Mouse (Mus musculus): Measurements from ENCODE around the gene Slc41a2. TPM values are rescaled to one million over a fixed set of nuclear protein-coding genes. Genes with fewer than 3 reads are reported as not detected.
A peak's percentile ranks its signal among the peaks of the same experiment; 100 is the strongest.
"Not testable (repeated sequence)": the region's sequence is repeated elsewhere in the genome, so short reads cannot be mapped to it uniquely, and the experiment has no call there.

Slc41a2 gene
- 0.36 and 0.70 TPM in 2 replicates for polyA plus RNA-seq (2016; fragmentation: Nextera tagmentation; extraction: Ambion mirVana)

DNA sequence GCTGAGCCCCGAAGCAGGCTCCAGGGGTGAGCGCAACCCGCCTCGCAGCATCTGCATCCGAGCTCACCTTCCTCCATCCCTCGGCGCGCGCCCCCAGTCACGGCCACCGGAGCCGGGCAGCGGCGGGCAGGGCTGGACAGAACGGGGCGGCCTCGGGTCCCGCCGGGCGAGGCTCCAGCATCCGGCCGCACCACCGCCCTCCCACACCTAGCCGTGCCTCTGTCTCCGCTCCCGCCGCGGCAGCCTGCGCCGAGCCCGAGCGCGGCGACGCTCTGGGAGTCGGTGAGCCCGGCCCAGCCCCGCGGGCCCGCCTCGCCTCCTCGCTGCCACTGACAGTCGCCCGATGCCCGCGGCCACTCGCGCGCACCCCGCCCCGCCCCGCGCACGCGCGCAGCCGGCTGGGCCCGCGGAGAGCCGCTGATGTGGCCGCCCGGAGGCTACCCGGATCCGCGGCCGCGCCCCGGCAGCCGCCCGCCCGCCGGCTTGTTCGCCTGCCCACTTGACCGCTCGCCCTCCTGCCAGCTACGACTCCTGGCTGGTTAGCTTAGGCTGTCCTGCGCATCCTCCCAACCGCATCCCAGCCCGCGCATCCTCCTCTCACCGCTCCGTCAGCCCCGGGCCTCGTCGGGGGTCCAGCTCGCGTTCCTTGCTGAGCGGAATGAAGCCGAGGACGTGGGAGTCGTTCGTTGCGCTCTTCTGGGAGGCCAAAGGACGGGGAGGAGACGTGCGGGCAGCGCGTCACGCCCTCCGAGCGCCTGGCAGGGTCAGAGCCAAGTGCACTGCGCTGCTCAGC is at the start of gene Slc41a2:
TSS of gene Slc41a2 (minus strand) at position 724 of the 793 bp plus-strand sequence.
- DNase-seq (ENCODE audit: low spot score): peak; percentile 74
- under 1% methylated on average over 101 of the region's 102 CpGs for WGBS
- Histone ChIP-seq H3K9me3 (replicated peaks) (no peaks in the 10 kb centered on the region), H3K4me1 (peaks cover 10% of the 10 kb centered on the region), H3K27me3 (ENCODE audit: low read depth, poor library complexity, severe bottlenecking) (peaks cover 71% of the 10 kb centered on the region), H3K27ac (replicated peaks) (peak within 1 kb of the TSS; percentile 75), H3K4me3 (peak within 1 kb of the TSS; percentile 70), H3K36me3 (no peaks in the 10 kb centered on the region)

DNA sequence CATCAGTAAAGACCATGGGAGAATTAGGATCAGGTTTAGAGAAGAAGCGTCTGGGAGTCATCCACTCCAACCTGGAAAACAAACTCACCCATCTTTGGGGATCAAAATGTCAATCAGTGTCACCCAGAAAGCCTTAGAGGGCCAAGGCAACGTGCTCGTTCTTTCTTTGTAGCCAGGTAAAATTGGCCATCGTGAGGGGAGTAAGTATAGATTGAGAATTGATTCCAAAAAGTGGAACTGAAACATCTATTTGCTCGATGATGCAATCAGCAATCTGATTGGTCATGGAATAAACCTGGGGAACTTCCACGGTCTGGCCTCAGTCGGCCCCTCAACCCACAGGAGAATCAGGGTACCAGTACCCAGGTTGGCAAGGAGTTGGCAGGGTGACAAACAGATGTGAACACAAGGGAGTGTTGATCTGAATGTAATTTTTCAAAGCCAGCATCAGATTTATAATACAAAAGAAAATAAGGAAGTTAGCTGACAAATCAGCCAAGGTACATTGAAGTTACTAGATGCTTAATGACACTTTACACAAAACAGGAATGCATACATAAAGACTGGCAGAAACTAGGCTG is 47.7 kb upstream of the Slc41a2 start:
- H3K4me1 ChIP-seq: no peaks in the 10 kb centered on the region
- WGBS: 95% methylated on average over 7 of the region's 7 CpGs
- no peaks in the 10 kb centered on the region for H3K27me3 ChIP-seq (ENCODE audit: low read depth, poor library complexity, severe bottlenecking)
- no peaks in the 10 kb centered on the region; the same call in 1 of the 2 replicates for H3K9me3 ChIP-seq (replicated peaks)
- H3K4me3 ChIP-seq: no peak overlapping the region
- H3K27ac ChIP-seq (replicated peaks): no peak overlapping the region
- peaks cover 37% of the 10 kb centered on the region for H3K36me3 ChIP-seq
- no peak for DNase-seq (ENCODE audit: low spot score)

DNA sequence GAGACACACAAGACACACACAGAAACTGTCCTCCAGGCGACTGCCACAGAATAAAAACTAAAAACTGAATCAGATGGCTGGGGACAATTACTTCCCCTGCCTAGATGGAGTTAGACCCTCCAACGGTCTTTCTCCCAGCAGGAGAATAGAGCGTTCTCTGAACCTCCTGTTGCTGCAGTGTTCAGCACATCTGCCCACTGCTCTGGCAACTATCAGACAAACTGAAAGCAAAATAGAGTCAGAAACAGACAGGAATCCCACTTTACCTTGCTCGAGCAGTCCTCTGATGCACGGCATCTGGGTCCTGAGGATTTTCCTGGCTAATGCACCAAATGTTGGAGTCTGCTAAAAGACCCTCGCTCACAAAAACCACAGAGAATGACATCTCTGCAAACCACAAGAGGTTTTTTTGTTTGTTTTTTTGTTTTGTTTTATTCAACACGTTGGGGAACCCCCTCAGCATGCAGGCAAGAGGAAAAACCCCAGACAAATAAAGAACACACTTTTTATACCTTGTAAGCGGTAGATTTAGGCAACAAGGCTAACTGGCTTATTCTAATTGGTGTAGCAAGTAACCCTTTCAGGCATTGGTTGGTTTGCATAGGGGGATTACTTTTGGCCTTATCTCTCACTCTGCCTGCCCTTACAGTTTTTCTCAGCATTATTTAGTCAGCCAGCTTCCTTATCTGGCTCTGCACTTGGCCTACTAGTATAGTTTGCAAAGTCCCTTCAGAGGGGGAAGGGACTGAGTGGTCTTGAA is 47.0 kb upstream of the Slc41a2 start:
- no peak overlapping the region for H3K27ac ChIP-seq (replicated peaks)
- no peaks in the 10 kb centered on the region for H3K27me3 ChIP-seq (ENCODE audit: low read depth, poor library complexity, severe bottlenecking)
- no peak overlapping the region for H3K4me3 ChIP-seq
- H3K36me3 ChIP-seq: peaks cover 45% of the 10 kb centered on the region
- DNase-seq (ENCODE audit: low spot score): no peak
- 95% methylated on average over 8 of the region's 8 CpGs for WGBS
- no peaks in the 10 kb centered on the region for H3K4me1 ChIP-seq
- H3K9me3 ChIP-seq (replicated peaks): no peaks in the 10 kb centered on the region; the same call in 1 of the 2 replicates

DNA sequence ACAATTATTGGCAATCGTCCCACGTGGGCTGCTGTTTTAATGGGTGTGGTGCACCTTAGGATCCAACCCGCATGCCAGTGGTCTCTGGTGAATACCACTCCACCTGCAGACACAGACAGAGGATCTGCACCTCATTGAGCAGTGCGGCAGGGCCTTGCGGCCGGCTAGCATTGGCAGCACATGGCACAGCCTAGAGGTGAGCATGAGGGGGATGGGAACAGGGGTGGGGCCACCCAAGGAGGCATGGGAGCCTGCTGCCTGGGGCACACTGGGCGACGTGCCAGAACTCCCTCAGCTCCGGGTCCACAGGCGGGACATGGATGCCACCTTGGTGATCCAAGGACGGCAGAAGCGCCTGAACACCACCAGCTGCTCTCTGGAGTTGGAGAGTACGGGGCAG is 46.2 kb upstream of the Slc41a2 start:
- no peak for DNase-seq (ENCODE audit: low spot score)
- H3K36me3 ChIP-seq: peaks cover 53% of the 10 kb centered on the region
- H3K27ac ChIP-seq (replicated peaks): no peak overlapping the region
- H3K9me3 ChIP-seq (replicated peaks): no peaks in the 10 kb centered on the region; the same call in 1 of the 2 replicates
- H3K4me1 ChIP-seq: no peaks in the 10 kb centered on the region
- H3K27me3 ChIP-seq (ENCODE audit: low read depth, poor library complexity, severe bottlenecking): no peaks in the 10 kb centered on the region
- 94% methylated on average over 13 of the region's 13 CpGs for WGBS
- no peak overlapping the region for H3K4me3 ChIP-seq

DNA sequence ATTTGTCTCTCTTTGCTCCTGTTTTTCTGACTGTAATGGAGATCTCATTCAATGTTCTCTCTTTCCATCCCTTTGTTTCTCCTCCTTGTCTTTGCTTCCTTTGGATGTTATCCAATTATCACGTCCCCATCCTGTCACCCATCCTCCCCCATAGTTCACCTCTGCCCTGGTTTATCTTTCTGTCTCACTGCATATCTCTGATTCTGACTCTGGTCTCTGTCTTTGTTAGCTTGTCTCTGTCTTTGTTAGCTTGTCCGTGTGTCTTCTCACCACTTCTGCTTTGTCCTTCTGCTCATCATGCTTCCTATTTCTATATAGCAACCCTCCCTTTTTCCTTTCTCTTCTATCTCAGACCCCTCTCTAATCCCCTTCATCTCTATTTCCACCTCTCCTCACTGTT is 45.3 kb upstream of the Slc41a2 start:
- WGBS: 84% methylated on average over 2 of the region's 2 CpGs
- Histone ChIP-seq H3K4me3 (no peak overlapping the region), H3K36me3 (peaks cover 62% of the 10 kb centered on the region), H3K9me3 (replicated peaks) (no peaks in the 10 kb centered on the region; the same call in 1 of the 2 replicates), H3K27me3 (ENCODE audit: low read depth, poor library complexity, severe bottlenecking) (no peaks in the 10 kb centered on the region), H3K4me1 (no peaks in the 10 kb centered on the region), H3K27ac (replicated peaks) (no peak overlapping the region)
- DNase-seq (ENCODE audit: low spot score): no peak

DNA sequence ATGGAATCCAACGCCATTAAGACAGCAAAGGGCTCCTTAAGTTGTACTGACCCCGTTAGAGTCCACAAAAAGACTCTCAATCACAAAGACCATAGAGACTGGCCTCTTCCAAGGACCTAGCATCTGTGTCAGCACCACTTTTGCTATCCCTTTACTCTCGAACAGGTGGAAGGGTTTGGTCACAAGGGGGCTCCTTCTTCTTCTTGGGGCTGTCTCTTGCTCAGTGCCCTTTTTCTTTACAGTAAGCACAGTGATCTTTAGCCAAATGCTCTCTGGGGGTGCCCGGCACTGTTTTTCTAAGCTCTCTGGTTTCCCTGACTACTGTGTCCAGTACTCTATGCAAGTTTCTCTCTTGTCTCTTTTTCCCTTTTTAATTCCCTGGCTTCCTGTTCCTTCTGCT is 44.8 kb upstream of the Slc41a2 start:
- no peaks in the 10 kb centered on the region for H3K4me1 ChIP-seq
- no peak for DNase-seq (ENCODE audit: low spot score)
- peaks cover 66% of the 10 kb centered on the region for H3K36me3 ChIP-seq
- no peaks in the 10 kb centered on the region for H3K27me3 ChIP-seq (ENCODE audit: low read depth, poor library complexity, severe bottlenecking)
- WGBS: 91% methylated on average over 4 of the region's 4 CpGs
- no peak overlapping the region for H3K4me3 ChIP-seq
- no peak overlapping the region for H3K27ac ChIP-seq (replicated peaks)
- H3K9me3 ChIP-seq (replicated peaks): no peaks in the 10 kb centered on the region; the same call in 1 of the 2 replicates

DNA sequence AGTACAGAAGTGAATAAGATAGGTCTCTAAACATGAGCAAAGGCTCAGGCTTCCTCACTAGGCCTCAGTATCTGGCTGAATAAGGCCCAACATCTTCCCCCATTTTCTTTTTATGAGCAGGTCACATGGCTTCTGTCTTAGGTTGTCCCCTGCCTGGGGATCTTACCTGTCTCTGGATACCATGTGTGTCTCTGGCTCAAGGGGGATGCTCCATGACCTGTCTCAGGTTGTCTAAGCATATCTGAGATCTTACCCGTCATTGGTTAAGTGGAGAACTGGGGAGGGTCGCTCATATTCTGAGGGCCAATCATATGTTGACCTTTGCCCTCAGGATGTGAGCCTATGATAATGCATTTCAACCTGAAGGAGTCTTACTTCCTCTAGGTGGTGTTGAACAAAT is 42.8 kb upstream of the Slc41a2 start:
- H3K9me3 ChIP-seq (replicated peaks): no peaks in the 10 kb centered on the region; the same call in 1 of the 2 replicates
- WGBS: 93% methylated on average over 2 of the region's 2 CpGs
- H3K27me3 ChIP-seq (ENCODE audit: low read depth, poor library complexity, severe bottlenecking): no peaks in the 10 kb centered on the region
- H3K36me3 ChIP-seq: peaks cover 76% of the 10 kb centered on the region
- no peaks in the 10 kb centered on the region for H3K4me1 ChIP-seq
- no peak overlapping the region for H3K27ac ChIP-seq (replicated peaks)
- H3K4me3 ChIP-seq: no peak overlapping the region
- no peak for DNase-seq (ENCODE audit: low spot score)

DNA sequence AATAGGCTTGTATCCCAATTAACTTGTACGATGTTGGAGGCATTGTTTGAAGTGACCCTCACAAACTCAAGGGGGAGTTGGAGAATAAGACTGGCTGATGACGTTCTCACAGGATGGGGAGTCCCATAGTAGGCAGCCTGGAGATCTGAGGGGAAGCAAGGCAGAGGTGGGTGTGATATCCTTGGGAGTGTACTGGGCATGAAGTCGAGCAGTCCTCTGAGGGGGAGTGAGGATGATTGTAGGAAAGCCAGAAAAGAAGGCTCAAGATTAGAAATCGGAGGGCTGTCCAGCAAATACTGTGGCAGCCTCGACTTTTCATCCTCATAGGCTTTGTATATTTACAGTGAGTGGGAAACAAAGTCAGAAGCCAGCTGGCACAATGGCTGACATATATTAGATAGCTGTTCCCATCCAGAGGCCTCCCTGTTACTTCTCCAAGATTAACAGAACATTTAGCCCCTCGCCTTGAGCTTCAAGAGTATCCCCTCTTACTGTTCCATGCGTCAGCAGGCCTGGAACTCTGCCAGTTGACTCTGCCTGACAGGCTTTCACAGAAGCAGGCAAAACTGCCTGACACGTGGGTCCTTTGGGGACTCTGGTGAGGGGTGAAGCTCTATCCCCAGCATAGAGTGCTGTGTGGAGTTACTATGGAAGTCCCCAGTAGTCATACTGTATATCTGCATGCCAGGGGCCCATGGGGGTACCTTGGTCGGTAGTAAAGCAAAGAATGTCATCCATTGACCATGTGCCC is 40.6 kb upstream of the Slc41a2 start:
- no peaks in the 10 kb centered on the region for H3K27me3 ChIP-seq (ENCODE audit: low read depth, poor library complexity, severe bottlenecking)
- no peaks in the 10 kb centered on the region; the same call in 1 of the 2 replicates for H3K9me3 ChIP-seq (replicated peaks)
- H3K27ac ChIP-seq (replicated peaks): no peak overlapping the region
- no peaks in the 10 kb centered on the region for H3K4me1 ChIP-seq
- no peak overlapping the region for H3K4me3 ChIP-seq
- DNase-seq (ENCODE audit: low spot score): no peak
- H3K36me3 ChIP-seq: peaks cover 76% of the 10 kb centered on the region
- 93% methylated on average over 9 of the region's 9 CpGs for WGBS

DNA sequence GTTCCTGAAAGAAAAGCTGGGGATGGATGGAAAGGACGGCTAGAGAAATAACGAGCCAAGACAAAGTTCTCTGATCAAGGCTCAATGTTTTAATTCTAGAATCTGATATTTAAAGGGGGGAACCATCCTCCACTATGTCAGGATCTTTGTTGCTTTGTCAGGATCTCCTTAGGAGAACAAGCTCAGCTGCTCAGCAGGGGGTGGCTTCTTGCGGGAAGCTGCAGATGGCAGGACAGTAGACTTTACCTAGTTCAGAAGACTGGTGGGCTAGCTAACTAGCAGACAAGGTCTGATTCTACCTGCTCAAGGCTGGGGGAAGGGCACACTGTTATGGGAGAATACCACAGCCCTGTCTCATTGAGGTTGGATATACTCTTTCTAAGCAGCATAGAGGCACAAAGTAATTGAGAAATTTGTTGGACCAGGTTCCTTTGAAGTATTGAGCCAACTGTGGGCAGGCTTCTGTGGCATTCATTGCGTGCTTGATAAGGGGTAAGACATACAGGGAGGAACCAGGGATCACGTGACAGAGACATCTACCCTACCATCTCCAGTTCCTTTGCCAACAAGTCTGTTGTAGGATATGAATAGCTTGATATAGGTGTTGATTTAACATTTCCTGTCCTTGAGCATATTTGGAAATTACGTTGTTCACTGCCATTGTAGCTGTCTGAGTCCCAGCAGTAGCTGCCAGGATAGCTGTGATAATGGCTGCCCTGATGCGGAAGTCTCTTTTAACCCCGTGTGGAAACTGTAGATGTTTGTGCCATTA is 39.4 kb upstream of the Slc41a2 start:
- Histone ChIP-seq H3K27ac (replicated peaks) (no peak overlapping the region), H3K4me3 (no peak overlapping the region), H3K27me3 (ENCODE audit: low read depth, poor library complexity, severe bottlenecking) (no peaks in the 10 kb centered on the region), H3K4me1 (no peaks in the 10 kb centered on the region), H3K36me3 (peaks cover 87% of the 10 kb centered on the region), H3K9me3 (replicated peaks) (no peaks in the 10 kb centered on the region; the same call in 1 of the 2 replicates)
- WGBS: 93% methylated on average over 8 of the region's 8 CpGs
- DNase-seq (ENCODE audit: low spot score): no peak

DNA sequence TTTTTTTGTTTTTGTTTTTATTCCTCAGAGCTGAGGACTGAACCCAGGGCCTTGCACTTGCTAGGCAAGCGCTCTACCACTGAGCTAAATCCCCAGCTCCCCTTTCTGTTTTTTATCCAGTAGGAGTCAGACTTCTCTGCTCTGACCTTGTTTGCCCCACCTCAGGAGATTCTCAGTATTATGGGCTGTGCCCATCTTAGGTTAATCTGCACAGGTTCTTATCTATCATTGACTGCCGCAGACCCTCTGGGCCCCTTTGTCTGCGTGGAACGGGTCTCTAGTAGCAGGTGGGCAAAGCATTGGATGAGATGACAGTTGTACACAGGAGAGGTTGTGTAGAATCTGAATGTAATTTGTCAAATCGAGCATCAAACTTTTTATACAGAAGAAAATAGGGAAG is 37.8 kb upstream of the Slc41a2 start:
- H3K9me3 ChIP-seq (replicated peaks); H3K27me3 ChIP-seq (ENCODE audit: low read depth, poor library complexity, severe bottlenecking); H3K4me3 ChIP-seq; DNase-seq (ENCODE audit: low spot score); H3K27ac ChIP-seq (replicated peaks); H3K4me1 ChIP-seq: not testable (repeated sequence)
- H3K36me3 ChIP-seq: peaks cover 95% of the 10 kb centered on the region
- 95% methylated on average over 5 of the region's 5 CpGs for WGBS

DNA sequence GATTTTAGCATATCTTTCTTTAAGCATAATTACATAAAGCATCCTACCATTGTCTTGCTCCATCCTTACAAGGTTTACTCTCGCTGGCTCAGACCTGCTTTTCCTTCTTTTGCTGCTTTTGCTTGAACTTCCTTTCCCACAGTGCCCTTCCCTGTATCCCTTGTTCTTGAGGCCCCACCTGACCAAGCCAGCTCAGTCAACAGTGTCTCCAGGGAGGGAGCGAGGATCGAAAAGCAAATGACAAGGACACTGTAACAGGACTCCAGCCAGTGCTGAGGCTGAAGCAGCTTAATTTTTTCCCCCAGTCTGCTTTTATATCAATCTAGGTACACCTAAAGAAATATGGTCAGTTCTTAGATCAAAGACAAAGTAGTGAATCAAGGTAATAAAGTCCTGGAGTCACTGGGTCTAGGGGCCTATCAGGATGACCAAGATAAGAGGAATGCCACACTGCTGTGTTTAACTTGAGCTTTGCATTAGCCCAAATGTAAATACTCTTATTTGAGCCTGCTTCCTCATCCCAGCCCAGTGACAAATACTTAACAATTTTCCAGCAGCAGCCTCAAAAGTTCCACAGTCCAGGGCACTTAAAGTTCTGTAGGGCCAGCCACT is 36.5 kb upstream of the Slc41a2 start:
- Histone ChIP-seq H3K36me3 (peaks cover 94% of the 10 kb centered on the region), H3K4me3 (no peak overlapping the region), H3K27ac (replicated peaks) (no peak overlapping the region), H3K27me3 (ENCODE audit: low read depth, poor library complexity, severe bottlenecking) (no peaks in the 10 kb centered on the region), H3K4me1 (no peaks in the 10 kb centered on the region), H3K9me3 (replicated peaks) (no peaks in the 10 kb centered on the region; the same call in 1 of the 2 replicates)
- DNase-seq (ENCODE audit: low spot score): no peak
- 90% methylated on average over 3 of the region's 3 CpGs for WGBS

All from midbrain, embryonic 10.5 days (tissue).